Mouse (Mus musculus) layer of hippocampus, adult 18-20 months (tissue): ENCODE results near the gene Lbx2. TPM values are rescaled to one million over a fixed set of nuclear protein-coding genes. Genes with fewer than 3 reads are reported as not detected.

Experiments
- DNase-seq, 2 experiments: peaks; one replicate each; pipeline ENCODE4 v3.0.0; 2022; ENCODE audit warnings: low spot score in 2 of 2
- microRNA-seq, 2 experiments: library from miRNA; unstranded; fragments of <30 nt; microRNA quantifications; one replicate each; pipeline ENCODE4 v1.2.0; 2021
- total RNA-seq, 2 experiments: library from RNA; stranded (reverse); gene quantifications; 2 replicates each; pipeline ENCODE4 v1.2.3; 2021

Lbx2 gene
- total RNA-seq, 2 experiments from 2014 or later, result not detected

DNA sequence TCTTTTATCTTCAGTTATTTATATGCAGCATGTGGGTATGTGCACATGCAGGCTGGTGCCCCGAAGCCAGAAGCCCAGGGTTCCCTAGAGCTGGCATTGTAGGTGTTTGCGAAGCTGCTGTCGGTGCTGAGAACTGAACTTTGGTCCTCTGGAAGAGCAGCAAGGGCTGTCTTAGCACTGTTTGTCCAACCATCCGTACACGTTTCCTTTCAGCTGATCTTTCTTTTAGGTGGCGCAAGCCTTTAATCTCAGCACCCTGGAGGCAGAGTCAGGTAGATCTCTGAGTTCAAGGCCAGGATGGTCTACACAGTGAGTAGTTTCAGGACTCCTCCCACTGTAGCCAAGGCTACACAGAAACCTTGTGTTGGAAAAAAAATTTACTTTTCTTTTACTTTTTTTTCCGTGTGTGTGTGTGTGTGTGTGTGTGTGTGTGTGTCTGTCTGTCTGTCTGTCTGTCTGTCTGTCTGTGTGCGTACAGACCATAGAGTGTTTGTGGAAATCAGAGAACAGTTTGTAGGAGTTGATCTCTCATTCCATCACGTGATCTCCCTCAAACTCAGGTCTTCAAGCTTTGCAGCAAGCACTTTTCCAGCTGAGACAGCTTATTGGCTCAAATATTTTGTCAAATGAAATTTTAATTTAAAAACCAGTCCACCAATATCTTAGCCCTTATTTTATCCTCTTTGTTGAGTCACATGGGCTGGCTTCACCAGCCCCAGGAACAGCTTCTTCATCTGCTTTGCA lies 46.2 kb downstream of the Lbx2 start:
- DNase-seq, result no peak

DNA sequence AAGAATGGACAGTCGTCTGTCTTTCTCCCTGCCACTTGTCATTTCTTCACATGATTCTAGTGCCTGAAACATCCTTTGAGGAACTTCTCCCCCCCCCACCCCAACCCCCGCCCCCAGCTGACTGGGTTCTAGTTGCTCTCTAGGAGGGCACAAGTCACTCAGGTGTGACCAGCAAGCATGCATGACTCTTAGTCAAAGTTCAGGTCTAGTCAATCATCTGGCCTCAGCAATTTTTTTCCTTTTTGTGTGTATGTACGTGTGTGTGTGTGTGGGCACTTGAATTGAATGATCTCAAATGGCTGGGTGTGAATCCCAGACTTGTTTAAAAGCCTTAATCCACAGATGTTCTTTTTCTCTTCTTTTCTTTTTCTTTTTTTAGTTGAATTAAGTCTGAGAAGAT lies 48.1 kb downstream of the Lbx2 start:
- no peak for DNase-seq

DNA sequence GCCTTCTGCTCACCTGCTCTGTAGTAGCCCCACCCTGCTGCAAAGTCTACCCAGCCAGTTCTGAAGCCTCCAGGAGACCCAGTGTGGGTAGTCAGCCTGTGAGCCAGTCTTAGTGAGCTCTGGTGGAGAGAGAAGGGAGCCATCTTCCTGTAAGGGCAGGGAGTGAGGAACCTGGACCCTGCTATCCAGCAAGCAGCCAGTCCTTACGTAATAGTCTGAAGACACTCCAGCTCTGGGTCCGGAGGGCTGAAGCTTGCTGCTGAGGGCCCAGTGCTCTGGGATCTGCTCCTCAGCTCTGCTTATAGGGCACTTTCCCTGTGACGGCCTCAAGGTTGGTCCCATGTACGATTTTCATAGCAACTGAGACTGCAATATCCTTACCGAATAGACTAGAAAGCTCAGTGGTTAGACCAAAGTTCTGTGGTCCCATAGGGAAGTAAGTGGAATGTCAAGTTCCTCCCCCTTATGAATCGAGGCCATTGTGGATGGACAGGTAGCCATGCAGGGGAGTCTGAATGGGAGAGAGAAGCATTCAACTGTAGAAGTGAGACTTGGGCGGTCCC lies 48.9 kb downstream of the Lbx2 start, which contains the start of gene Rtkn:
TSS of gene Rtkn (plus strand) at position 513 of the 563 bp plus-strand sequence.
- no peak for DNase-seq

DNA sequence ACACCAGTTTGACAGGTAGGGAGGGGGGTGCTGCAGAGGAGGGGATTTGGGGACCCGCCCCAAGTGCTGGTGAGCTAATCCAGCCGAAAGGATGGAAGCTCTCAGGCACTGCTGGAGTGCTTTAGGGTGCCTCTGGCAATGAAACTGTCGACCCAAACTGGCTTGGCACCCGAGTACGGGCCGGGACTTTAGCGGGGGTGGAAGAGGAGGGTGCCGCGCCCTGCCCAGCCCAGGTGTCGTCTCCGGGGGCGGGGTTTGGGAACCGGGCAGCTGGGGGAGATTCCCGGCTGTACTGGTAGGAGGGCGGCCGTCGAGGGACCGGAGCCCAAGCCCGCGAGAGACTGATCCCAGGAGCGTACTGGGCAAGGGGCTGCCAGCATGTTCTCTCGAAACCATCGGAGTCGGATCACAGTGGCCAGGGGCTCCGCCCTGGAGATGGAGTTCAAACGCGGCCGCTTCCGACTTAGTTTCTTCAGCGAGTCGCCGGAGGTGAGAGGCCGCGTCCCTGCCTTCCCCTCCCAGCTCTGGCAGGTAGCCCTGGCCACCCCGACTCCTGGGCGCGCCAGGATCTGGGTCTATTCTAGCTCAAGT lies 49.5 kb downstream of the Lbx2 start:
- DNase-seq, result no peak

- DNase-seq, result no peak
These were observed 50.2 kb downstream of the Lbx2 start for GRCm38 (mm10) chr6:83136291-83136880.

- no peak for DNase-seq
These were observed 50.9 kb downstream of the Lbx2 start for GRCm38 (mm10) chr6:83136881-83137575.

DNA sequence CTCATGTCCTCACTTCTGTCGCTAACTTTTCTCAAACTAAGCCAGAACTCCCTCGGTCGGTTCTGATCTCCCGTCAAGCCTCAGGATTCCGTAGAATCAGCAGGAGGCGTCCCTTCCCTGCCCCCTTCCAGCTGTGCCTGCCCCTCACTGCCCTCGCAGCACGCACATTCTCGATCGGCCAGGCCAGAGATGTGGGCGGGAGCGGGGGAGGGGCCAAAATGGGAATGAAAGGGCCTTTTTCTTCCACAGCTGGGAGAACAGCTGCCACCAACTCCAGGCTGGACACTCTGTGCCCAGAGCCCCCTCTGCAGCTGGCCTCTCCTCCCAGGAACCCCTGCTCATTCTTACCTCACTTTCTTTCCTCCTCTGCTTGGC lies 51.4 kb downstream of the Lbx2 start:
- DNase-seq, result peak in 1 of 2 experiments; percentile 79

Small RNA genes lying within 50 kb of the gene (microRNA-seq; reads per million reads assigned to microRNA genes)
- gene Mir3470a (0 reads per million in 2 experiments), gene Mir7040 (0.20 to 0.25 reads per million in 2 experiments)

Other genes starting within 250 kb of the Lbx2 start
- 10 to 100 TPM; 40.1 to 40.8 TPM for gene Sema4f, start 146.6 kb upstream of the Lbx2 start, total RNA-seq
- gene M1ap, start 139.5 kb upstream of the Lbx2 start, total RNA-seq, result not detected
- 1 to 10 TPM; 3.8 to 4.3 TPM for gene Dok1, start 52.9 kb upstream of the Lbx2 start, total RNA-seq
- 1 to 10 TPM; 2.5 to 2.8 TPM for gene Loxl3, start 52.2 kb upstream of the Lbx2 start, total RNA-seq
- gene Aup1, start 31.8 kb upstream of the Lbx2 start, total RNA-seq, result 100 to 1,000 TPM; 125 to 137 TPM
- gene Htra2, start 31.1 kb upstream of the Lbx2 start, total RNA-seq, result 10 to 100 TPM; 43.3 to 47.7 TPM
- gene Dqx1, start 28.5 kb upstream of the Lbx2 start, total RNA-seq, result under 1 TPM; 0.50 to 0.61 TPM
- not detected for gene Tlx2, start 16.1 kb upstream of the Lbx2 start, total RNA-seq
- 10 to 100 TPM; 33.7 to 37.9 TPM for gene Pcgf1, start 8.5 kb upstream of the Lbx2 start, total RNA-seq
- gene Ccdc142, start 15.2 kb downstream of the Lbx2 start, total RNA-seq, result 1 to 10 TPM; 7.7 to 9.4 TPM
- 1 to 10 TPM; 6.5 to 7.6 TPM for gene Gm42688, start 15.2 kb downstream of the Lbx2 start, total RNA-seq
- 10 to 100 TPM; 58.4 to 69.3 TPM for gene Mrpl53, start 22.7 kb downstream of the Lbx2 start, total RNA-seq
- gene Mogs, start 29.1 kb downstream of the Lbx2 start, total RNA-seq, result 10 to 100 TPM; 27.0 TPM
- gene Wbp1, start 35.2 kb downstream of the Lbx2 start, total RNA-seq, result 10 to 100 TPM; 47.4 to 52.5 TPM
- 10 to 100 TPM; 28.0 to 29.5 TPM for gene Ino80b, start 39.1 kb downstream of the Lbx2 start, total RNA-seq
- 10 to 100 TPM; 73.5 to 75.8 TPM for gene Rtkn, start 49.1 kb downstream of the Lbx2 start, total RNA-seq
- 10 to 100 TPM; 24.4 to 27.6 TPM for gene Wdr54, start 70.0 kb downstream of the Lbx2 start, total RNA-seq
- 10 to 100 TPM; 25.3 to 26.1 TPM for gene 1700003E16Rik, start 70.0 kb downstream of the Lbx2 start, total RNA-seq
- 100 to 1,000 TPM; 398 to 403 TPM for gene Dctn1, start 79.6 kb downstream of the Lbx2 start, total RNA-seq
- 1 to 10 TPM in 1 of 2 experiments, under 1 TPM in 1; 0.25 to 1.2 TPM for gene Slc4a5, start 133.5 kb downstream of the Lbx2 start, total RNA-seq
- gene Mthfd2, start 239.5 kb downstream of the Lbx2 start, total RNA-seq, result 1 to 10 TPM; 6.6 to 7.1 TPM
- gene Mob1a, start 239.6 kb downstream of the Lbx2 start, total RNA-seq, result 10 to 100 TPM; 19.2 to 20.5 TPM